Mouse (Mus musculus) kidney, postnatal 0 days (tissue): Measurements from ENCODE around the gene Gpn2. TPM values are rescaled to one million over a fixed set of nuclear protein-coding genes. Genes with fewer than 3 reads are reported as not detected.

Experiments
- ATAC-seq: fragments of 200-750 bp; cut with Nextera tagmentation; replicated peaks from 2 replicates; pipeline ENCODE4 v1.8.0; 2017; ENCODE audit warnings: low read depth, moderate number of reproducible peaks, moderate TSS enrichment, moderate library complexity; ENCODE audit not compliant: low FRiP score
- DNase-seq: peaks from one replicate; pipeline ENCODE4 v3.0.0-alpha.2; 2016; ENCODE audit warnings: low spot score
- H3K27ac ChIP-seq: fragments of 300-500 bp; sonication (generic); 2 replicates; pipeline ENCODE4 v1.5.1; 2014; ENCODE audit warnings: mild to moderate bottlenecking
- H3K27me3 ChIP-seq: fragments of 300-500 bp; sonication (generic); 2 replicates; pipeline ENCODE4 v1.6.1; 2014; ENCODE audit warnings: low read length, mixed read lengths; ENCODE audit not compliant: insufficient read depth
- H3K36me3 ChIP-seq: fragments of 300-500 bp; sonication (generic); 2 replicates; pipeline ENCODE4 v1.6.1; 2014; ENCODE audit warnings: low read length, mixed read lengths; ENCODE audit not compliant: insufficient read depth
- H3K4me1 ChIP-seq: fragments of 300-500 bp; sonication (generic); replicated peaks from 2 replicates; pipeline ENCODE4 v1.6.1; 2014; ENCODE audit warnings: antibody characterized with exemption, low read length, mixed read lengths; ENCODE audit not compliant: insufficient read depth
- H3K4me2 ChIP-seq: fragments of 300-500 bp; sonication (generic); 2 replicates; pipeline ENCODE4 v1.6.1; 2014; ENCODE audit warnings: mild to moderate bottlenecking, low read length, moderate library complexity, mixed read lengths
- H3K4me3 ChIP-seq: fragments of 300-500 bp; sonication (generic); replicated peaks from 2 replicates; pipeline ENCODE4 v1.5.1; 2014; ENCODE audit warnings: low read depth, low read length
- H3K9ac ChIP-seq: fragments of 300-500 bp; sonication (generic); 2 replicates; pipeline ENCODE4 v1.6.1; 2014; ENCODE audit warnings: low read depth, low read length
- H3K9me3 ChIP-seq: fragments of 300-500 bp; sonication (generic); replicated peaks from 2 replicates; pipeline ENCODE4 v1.6.1; 2016; ENCODE audit warnings: low read length, inconsistent platforms, mixed read lengths
- CTCF ChIP-seq: IDR thresholded peaks from 2 replicates; pipeline ENCODE4 v1.5.1; 2016; ENCODE audit warnings: antibody characterized with exemption, low read depth, mild to moderate bottlenecking, moderate library complexity
- WGBS: fragments of 180-500 bp; shearing (Covaris S2); extraction: QIAGEN DNeasy Blood & Tissue Kit; methylation state at CpG from one replicate; pipeline ENCODE4 v1.1.7; 2014; 5-methylcytosine and 5-hydroxymethylcytosine counted together
- polyA plus RNA-seq: library from polyadenylated mRNA; unstranded; fragments of >200 nt; fragmentation: Nextera tagmentation; extraction: Ambion mirVana; gene quantifications from 2 replicates; pipeline ENCODE4 v1.2.1, GENCODE M21; 2015

Gpn2 gene
- polyA plus RNA-seq, 1 experiment from 2014 or later: 19.5 TPM

DNA sequence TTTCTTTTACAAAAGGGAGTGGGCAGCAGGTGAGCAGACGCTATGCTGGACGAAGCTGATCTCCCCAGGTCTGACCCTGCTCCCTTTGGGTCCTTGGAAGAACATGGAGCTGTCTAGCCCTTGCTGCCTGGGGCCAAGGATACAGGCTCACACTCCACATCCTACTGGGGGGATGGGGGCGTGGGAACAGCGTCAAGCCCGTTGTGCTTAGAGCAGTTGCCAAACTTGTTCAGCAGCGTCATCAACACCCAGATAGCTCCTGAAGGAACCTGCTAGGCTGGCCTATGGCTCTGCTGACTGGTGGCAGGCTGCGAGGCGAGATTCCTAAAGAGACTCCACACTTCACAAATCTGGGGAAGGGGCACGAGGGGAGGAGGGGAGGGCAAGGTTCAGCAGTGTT, 21.2 kb downstream of the Gpn2 start:
- Histone ChIP-seq H3K27me3 (peaks cover 1% of the 10 kb centered on the region; the same call in 1 of the 2 replicates), H3K27ac (no peak overlapping the region; the same call in 1 of the 2 replicates), H3K9ac (no peak overlapping the region), H3K9me3 (no peaks in the 10 kb centered on the region), H3K4me3 (no peak overlapping the region), H3K36me3 (peaks cover 25% of the 10 kb centered on the region), H3K4me2 (no peak overlapping the region), H3K4me1 (0 out of 2 replicates have a peak, but pooled peaks cover 4% of the 10 kb centered on the region)
- DNase-seq (no peak), ATAC-seq (peak; percentile 22; the same call in 1 of the 2 replicates)
- WGBS: 66% methylated on average over 9 of the region's 9 CpGs
- no peak for TF ChIP-seq CTCF

DNA sequence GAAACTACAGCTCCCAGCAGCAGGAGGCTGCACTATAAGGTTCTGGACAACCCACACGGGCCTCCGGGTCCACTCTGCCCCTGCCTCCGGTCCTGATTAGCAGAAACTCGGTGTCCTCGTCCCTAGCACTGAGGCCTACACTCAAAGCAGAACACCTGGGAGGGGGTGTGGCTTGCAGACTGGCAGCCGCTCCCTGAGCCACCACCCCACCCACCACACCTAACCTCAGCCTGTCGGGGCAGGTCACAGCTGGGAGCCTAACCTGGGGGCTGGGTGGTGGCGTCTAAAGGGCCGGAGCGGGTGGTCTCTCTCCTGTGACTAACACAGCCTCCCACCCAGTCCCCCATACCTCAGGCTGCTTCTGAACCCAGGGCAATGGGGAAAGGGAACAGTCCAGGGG, 23.1 kb downstream of the Gpn2 start:
- Histone ChIP-seq H3K36me3 (peaks cover 30% of the 10 kb centered on the region), H3K9ac (no peak overlapping the region), H3K4me2 (no peak overlapping the region), H3K4me3 (no peak overlapping the region), H3K9me3 (no peaks in the 10 kb centered on the region), H3K27me3 (no peaks in the 10 kb centered on the region), H3K4me1 (0 out of 2 replicates have a peak, but pooled peaks cover under 1% of the 10 kb centered on the region), H3K27ac (no peak overlapping the region)
- ATAC-seq (no peak), DNase-seq (no peak)
- 79% methylated on average over 10 of the region's 10 CpGs for WGBS
- no peak for TF ChIP-seq CTCF

DNA sequence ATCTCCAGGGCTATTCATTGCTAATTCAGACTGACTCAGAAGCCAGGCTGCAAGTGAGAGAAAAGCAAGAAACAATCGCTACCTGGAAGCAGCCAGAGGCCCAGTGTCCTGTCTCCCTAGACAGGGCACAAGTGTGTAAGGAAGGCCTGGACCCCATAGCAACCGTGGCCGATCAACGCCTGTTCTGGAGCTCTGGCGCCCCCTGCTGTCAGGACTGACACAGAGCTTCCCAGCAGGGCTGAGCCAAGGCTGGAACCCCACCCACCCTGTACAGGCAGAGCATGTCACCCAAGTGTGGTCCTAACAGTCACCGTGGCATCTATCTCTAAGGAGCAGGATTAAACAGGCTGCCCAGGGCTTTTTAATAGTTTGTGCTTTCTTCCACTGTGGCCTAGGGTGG, 25.6 kb downstream of the Gpn2 start:
- 16% methylated on average over 6 of the region's 6 CpGs for WGBS
- Histone ChIP-seq H3K4me3 (no peak overlapping the region), H3K36me3 (peaks cover 35% of the 10 kb centered on the region)

DNA sequence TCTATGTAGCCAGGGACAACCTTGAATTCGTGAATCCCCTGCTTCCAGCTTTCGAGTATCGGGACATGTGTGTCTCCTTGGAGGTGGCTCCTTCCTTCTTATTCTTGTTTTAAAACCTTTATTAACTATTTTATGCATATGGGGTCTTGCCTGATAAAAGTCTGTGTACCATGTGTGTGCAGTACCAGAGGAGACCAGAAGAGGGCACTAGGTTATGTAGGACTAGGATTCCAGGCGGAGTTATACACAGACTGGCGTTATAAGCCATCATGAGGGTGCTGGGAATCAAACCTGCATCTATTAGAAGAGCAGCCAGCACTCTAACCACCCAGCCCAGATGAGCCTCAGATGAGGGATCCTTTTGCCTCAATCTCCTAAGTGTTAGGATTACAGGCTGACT, 27.7 kb downstream of the Gpn2 start:
- Histone ChIP-seq H3K4me2 (no peak overlapping the region), H3K27me3 (no peaks in the 10 kb centered on the region), H3K4me1 (no peaks in the 10 kb centered on the region), H3K9ac (no peak overlapping the region), H3K9me3 (no peaks in the 10 kb centered on the region), H3K36me3 (peaks cover 26% of the 10 kb centered on the region), H3K4me3 (no peak overlapping the region), H3K27ac (no peak overlapping the region)
- DNase-seq (no peak), ATAC-seq (no peak)
- TF ChIP-seq CTCF: peak; percentile 53; the same call in 1 of the 2 replicates
- WGBS: 94% methylated on average over 5 of the region's 5 CpGs

More for the DNA sequence above, 25.6 kb downstream of the Gpn2 start:
- Histone ChIP-seq H3K27me3 (no peaks in the 10 kb centered on the region), H3K9ac (no peak overlapping the region), H3K4me2 (no peak overlapping the region), H3K9me3 (no peaks in the 10 kb centered on the region), H3K4me1 (no peaks in the 10 kb centered on the region), H3K27ac (no peak overlapping the region)
- DNase-seq (peak; percentile 79), ATAC-seq (peak; percentile 57)
- peak; percentile 91 for TF ChIP-seq CTCF

DNA sequence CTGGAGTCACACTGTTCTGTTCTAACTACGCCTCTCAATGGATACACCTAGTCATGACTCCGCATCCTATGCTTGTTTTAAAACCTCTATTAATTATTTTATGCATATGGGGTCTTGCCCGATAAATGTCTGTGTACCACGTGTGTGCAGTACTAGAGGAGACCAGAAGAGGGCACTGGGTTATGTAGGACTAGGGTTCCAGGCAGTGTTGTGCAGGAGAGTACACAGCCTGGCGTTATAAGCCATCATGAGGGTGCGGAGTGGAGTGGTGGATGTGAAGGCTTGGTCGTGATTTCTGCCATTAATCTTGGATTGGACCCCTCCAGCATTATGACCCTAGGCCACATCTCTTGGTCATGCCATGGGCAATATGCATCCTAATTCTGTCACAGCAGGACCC, 28.3 kb downstream of the Gpn2 start:
- H3K9ac ChIP-seq: no peak overlapping the region
- no peaks in the 10 kb centered on the region for H3K27me3 ChIP-seq
- no peak overlapping the region for H3K4me3 ChIP-seq
- H3K4me1 ChIP-seq: no peaks in the 10 kb centered on the region
- TF ChIP-seq CTCF: peak; percentile 25; the same call in 1 of the 2 replicates
- H3K4me2 ChIP-seq: no peak overlapping the region
- WGBS: 98% methylated on average over 7 of the region's 7 CpGs
- DNase-seq (no peak), ATAC-seq (no peak)
- H3K27ac ChIP-seq: no peak overlapping the region
- peaks cover 26% of the 10 kb centered on the region for H3K36me3 ChIP-seq
- no peaks in the 10 kb centered on the region for H3K9me3 ChIP-seq

DNA sequence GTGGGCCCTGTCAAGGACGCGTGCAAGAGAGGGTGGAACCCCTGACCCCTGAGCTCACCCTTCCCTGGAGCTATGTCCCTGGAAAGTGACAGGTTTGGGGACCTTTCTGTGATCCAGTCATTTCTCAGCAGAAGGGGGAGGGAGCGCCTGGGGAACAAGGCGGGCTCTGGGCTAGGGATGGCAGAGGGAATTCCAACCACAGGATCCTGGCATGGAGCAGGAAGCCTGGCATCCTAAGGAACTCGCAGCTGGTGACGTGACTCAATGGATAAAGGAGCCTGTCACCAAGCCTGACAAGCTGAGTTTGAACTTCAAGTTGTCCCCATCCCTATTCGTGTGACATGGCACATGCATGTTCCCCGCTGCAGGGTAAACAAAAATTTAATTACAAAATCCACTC, 28.9 kb downstream of the Gpn2 start:
- Histone ChIP-seq H3K27ac (no peak overlapping the region), H3K27me3 (no peaks in the 10 kb centered on the region), H3K4me2 (no peak overlapping the region), H3K36me3 (peaks cover 26% of the 10 kb centered on the region), H3K9me3 (no peaks in the 10 kb centered on the region), H3K4me1 (no peaks in the 10 kb centered on the region), H3K9ac (no peak overlapping the region), H3K4me3 (no peak overlapping the region)
- TF ChIP-seq CTCF: no peak
- DNase-seq (no peak), ATAC-seq (no peak)
- WGBS: 95% methylated on average over 8 of the region's 8 CpGs

DNA sequence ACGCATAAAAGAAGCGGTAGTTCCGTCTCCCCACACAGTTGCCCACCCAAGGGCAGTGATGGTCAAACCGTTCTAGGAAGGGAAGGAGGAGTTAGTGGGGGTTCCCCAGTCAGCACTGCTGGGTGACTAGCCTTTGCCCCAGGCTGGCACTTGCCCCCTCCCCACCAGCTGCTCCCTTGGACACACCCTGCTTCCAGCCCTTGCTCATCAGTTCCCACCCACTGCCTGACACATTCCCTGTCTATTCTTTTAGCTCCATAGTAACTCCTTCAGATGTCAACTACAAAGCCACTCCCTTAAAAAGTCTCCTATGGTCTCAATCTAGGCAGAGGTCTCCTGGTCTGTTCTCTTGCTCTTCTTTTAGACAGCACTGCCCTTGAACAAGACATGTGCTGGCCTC, 29.7 kb downstream of the Gpn2 start:
- no peak overlapping the region for H3K27ac ChIP-seq
- peaks cover 20% of the 10 kb centered on the region for H3K36me3 ChIP-seq
- H3K9me3 ChIP-seq: no peaks in the 10 kb centered on the region
- no peak overlapping the region for H3K4me3 ChIP-seq
- H3K9ac ChIP-seq: no peak overlapping the region
- no peak overlapping the region for H3K4me2 ChIP-seq
- H3K27me3 ChIP-seq: no peaks in the 10 kb centered on the region
- ATAC-seq (no peak), DNase-seq (no peak)
- H3K4me1 ChIP-seq: no peaks in the 10 kb centered on the region
- no peak for TF ChIP-seq CTCF
- 77% methylated on average over 4 of the region's 4 CpGs for WGBS
